Mouse (Mus musculus) kidney, adult 2 months (tissue): ENCODE data around the gene Sorcs1. TPM values are rescaled to one million over a fixed set of nuclear protein-coding genes. Genes with fewer than 3 reads are reported as not detected.
A peak's percentile ranks its signal among the peaks of the same experiment; 100 is the strongest.

Experiments used
- DNase-seq: peaks from one replicate; pipeline ENCODE4 v3.0.0; 2021
- H3K27ac ChIP-seq: fragments of 200-500 bp; 2 replicates; pipeline ENCODE4 v1.5.1; 2012; ENCODE audit warnings: low read depth, low read length, control low read depth, inconsistent platforms; ENCODE audit not compliant: insufficient read depth
- H3K27me3 ChIP-seq: fragments of 200-500 bp; replicated peaks from 2 replicates; pipeline ENCODE4 v1.6.1; 2012; ENCODE audit warnings: mild to moderate bottlenecking, moderate library complexity, low read length, inconsistent platforms; ENCODE audit not compliant: control insufficient read depth, insufficient read depth
- H3K36me3 ChIP-seq: fragments of 200-500 bp; 2 replicates; pipeline ENCODE4 v1.6.1; 2012; ENCODE audit warnings: mild to moderate bottlenecking, moderate library complexity, low read length, inconsistent platforms; ENCODE audit not compliant: control insufficient read depth, insufficient read depth
- H3K4me1 ChIP-seq: fragments of 200-500 bp; 2 replicates; pipeline ENCODE4 v1.6.1; 2011; ENCODE audit warnings: low read length; ENCODE audit not compliant: control insufficient read depth, insufficient read depth
- H3K4me3 ChIP-seq: fragments of 200-500 bp; 2 replicates; pipeline ENCODE4 v1.5.1; 2011; ENCODE audit warnings: mild to moderate bottlenecking, low read depth, low read length, control low read depth; ENCODE audit not compliant: insufficient read depth
- CTCF ChIP-seq: fragments of 200-500 bp; conservative IDR thresholded peaks from 2 replicates; pipeline ENCODE4 v1.5.1; 2011; ENCODE audit warnings: low read depth, mild to moderate bottlenecking, control low read depth, low read length, moderate library complexity, mixed read lengths; ENCODE audit not compliant: insufficient read depth, insufficient read length
- POLR2A ChIP-seq: fragments of 200-500 bp; IDR thresholded peaks from one replicate; pipeline ENCODE4 v1.6.1; 2011; ENCODE audit warnings: low read depth, low read length, control low read depth
- WGBS: fragments of 180-500 bp; shearing (Covaris S2); methylation state at CpG from one replicate; pipeline ENCODE4 v1.1.7; 2018; 5-methylcytosine and 5-hydroxymethylcytosine counted together
- polyA plus RNA-seq: library from polyadenylated mRNA; depleted of rRNA; stranded (reverse); fragments of >200 nt; gene quantifications from 2 replicates; pipeline ENCODE4 v1.2.3, GENCODE M21; 2012; rRNA removed

The Sorcs1 gene
- polyA plus RNA-seq: 0.16 and 0.30 TPM in 2 replicates

DNA sequence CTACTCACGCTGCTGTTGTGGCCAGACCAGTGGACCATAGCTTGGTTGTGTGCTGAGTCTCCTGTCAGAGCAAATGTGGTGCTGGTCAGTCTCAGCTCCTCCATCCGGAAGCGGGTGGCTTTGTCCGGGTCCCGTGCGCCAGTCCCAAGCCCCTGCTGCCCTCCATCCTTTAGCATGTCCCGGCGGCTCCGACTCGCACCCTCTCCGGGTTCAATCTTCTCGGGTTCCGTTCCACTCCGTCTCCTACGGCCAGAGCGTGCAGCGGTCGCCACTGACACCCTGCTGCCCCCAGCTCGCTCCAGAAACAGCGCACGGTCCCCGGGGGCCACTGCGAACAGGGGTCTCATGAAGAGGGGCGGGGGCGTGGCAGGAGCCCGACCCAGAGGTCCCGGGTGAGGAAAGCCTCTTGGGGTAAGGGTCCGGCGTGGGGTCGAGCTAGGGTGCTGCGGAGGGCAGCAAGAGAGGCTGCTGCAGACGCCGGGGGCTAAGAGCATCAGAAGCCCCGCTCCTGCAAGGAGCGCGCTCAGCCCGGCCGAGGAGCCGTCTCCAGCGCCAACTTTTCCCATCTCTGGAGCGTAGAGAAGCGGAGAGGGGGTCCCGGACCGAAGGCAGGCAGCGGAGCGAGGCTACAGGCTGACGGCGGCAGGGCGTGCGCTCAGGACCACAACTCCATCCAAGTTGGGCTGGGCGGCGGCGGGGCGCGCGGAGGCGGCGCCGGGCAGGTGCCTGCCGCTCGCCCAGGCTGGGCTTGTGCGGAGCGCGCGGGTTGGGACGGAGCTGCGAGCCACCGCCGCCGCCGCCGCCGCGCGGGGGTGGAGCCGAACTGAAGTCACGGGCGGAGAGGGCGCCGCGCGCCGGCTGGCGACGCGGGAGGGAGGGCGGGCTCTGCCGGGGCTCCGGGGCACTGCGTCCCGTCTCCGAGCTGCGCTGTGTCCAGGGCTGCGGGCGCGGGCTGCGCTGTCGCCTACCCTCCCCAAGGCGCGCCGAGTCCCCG lies at the start of gene Sorcs1:
TSS of gene Sorcs1 (minus strand) at position 744 of the 994 bp plus-strand sequence.
- 2% methylated on average over 91 of the region's 102 CpGs for WGBS
- H3K4me1 ChIP-seq: no peaks in the 10 kb centered on the region; the same call in 1 of the 2 replicates
- TF ChIP-seq POLR2A (no peak), CTCF (no peak)
- peak within 1 kb of the TSS; percentile 44 for H3K4me3 ChIP-seq
- no peaks in the 10 kb centered on the region for H3K36me3 ChIP-seq
- peaks cover 3% of the 10 kb centered on the region; the same call in 1 of the 2 replicates for H3K27me3 ChIP-seq
- no peak within 1 kb of the TSS for H3K27ac ChIP-seq
- DNase-seq: peak; percentile 38

GRCm38 (mm10) chr19:50683277-50683676 lies 4.8 kb upstream of the Sorcs1 start:
- H3K36me3 ChIP-seq: no peaks in the 10 kb centered on the region
- H3K4me3 ChIP-seq: no peak overlapping the region
- DNase-seq: no peak
- no peak overlapping the region for H3K27ac ChIP-seq
- no peaks in the 10 kb centered on the region; the same call in 1 of the 2 replicates for H3K27me3 ChIP-seq
- WGBS: 55% methylated on average over 2 of the region's 2 CpGs
- no peaks in the 10 kb centered on the region; the same call in 1 of the 2 replicates for H3K4me1 ChIP-seq
- no peak for TF ChIP-seq CTCF
- no peak for TF ChIP-seq POLR2A

GRCm38 (mm10) chr19:50678946-50679345 lies 500 bp upstream of the Sorcs1 start:
- H3K4me3 ChIP-seq: peak overlapping the region; percentile 44
- TF ChIP-seq POLR2A: no peak
- no peak for TF ChIP-seq CTCF
- no peaks in the 10 kb centered on the region; the same call in 1 of the 2 replicates for H3K4me1 ChIP-seq
- no peak overlapping the region for H3K27ac ChIP-seq
- H3K36me3 ChIP-seq: no peaks in the 10 kb centered on the region
- WGBS: 3% methylated on average over 2 of the region's 2 CpGs
- no peak for DNase-seq
- peaks cover 3% of the 10 kb centered on the region; the same call in 1 of the 2 replicates for H3K27me3 ChIP-seq

- H3K4me1 ChIP-seq: no peaks in the 10 kb centered on the region; the same call in 1 of the 2 replicates
- no peaks in the 10 kb centered on the region for H3K36me3 ChIP-seq
- no peak for TF ChIP-seq CTCF
- TF ChIP-seq POLR2A: no peak
- peaks cover 3% of the 10 kb centered on the region; the same call in 1 of the 2 replicates for H3K27me3 ChIP-seq
- H3K4me3 ChIP-seq: no peak overlapping the region
- DNase-seq: no peak
- 28% methylated on average over 19 of the region's 19 CpGs for WGBS
- H3K27ac ChIP-seq: no peak overlapping the region
Measured at GRCm38 (mm10) chr19:50676578-50677524, 1.6 kb downstream of the Sorcs1 start.

- WGBS: 80% methylated on average over 5 of the region's 5 CpGs
- no peak for DNase-seq
- TF ChIP-seq POLR2A (no peak), CTCF (no peak)
Measured at GRCm38 (mm10) chr19:50674921-50675320, 3.5 kb downstream of the Sorcs1 start.

GRCm38 (mm10) chr19:50667516-50667915 lies 10.9 kb downstream of the Sorcs1 start:
- Histone ChIP-seq H3K4me3 (no peak overlapping the region), H3K36me3 (no peaks in the 10 kb centered on the region), H3K27me3 (no peaks in the 10 kb centered on the region), H3K27ac (no peak overlapping the region), H3K4me1 (no peaks in the 10 kb centered on the region)
- 78% methylated on average over 8 of the region's 8 CpGs for WGBS
- DNase-seq: no peak
- TF ChIP-seq CTCF: no peak
- TF ChIP-seq POLR2A: no peak

More at GRCm38 (mm10) chr19:50674921-50675320, 3.5 kb downstream of the Sorcs1 start:
- Histone ChIP-seq H3K27me3 (peaks cover 3% of the 10 kb centered on the region; the same call in 1 of the 2 replicates), H3K4me1 (no peaks in the 10 kb centered on the region; the same call in 1 of the 2 replicates), H3K36me3 (no peaks in the 10 kb centered on the region), H3K4me3 (no peak overlapping the region), H3K27ac (no peak overlapping the region)
